Mouse (Mus musculus): ENCODE results near the gene Cdh12.
"Not testable (repeated sequence)": the region's sequence is repeated elsewhere in the genome, so short reads cannot be mapped to it uniquely, and the experiment has no call there.

The Cdh12 gene
- long read RNA-seq, experiment 1, partial matches to known transcripts, result 0 of 1 reads
- long read RNA-seq, experiment 1, other reads (novel, unspliced or antisense), result 1 of 1 reads
- long read RNA-seq, experiment 2, result 0 reads

- intact Hi-C loops (cut with DNase I), result no loop called here
These were observed at the start of gene Cdh12 for GRCm38 (mm10) chr15:20448861-20449663. Cdh12 (plus strand) TSS chr15:20449265.

- intact Hi-C loops (cut with DNase I), result no loop called here
These were observed 45.5 kb upstream of the Cdh12 start for GRCm38 (mm10) chr15:20403596-20403995.

GRCm38 (mm10) chr15:20413397-20413796 lies 35.7 kb upstream of the Cdh12 start:
- intact Hi-C loops (cut with DNase I), result no loop called here

- intact Hi-C loops (cut with DNase I), result no loop called here
These were observed 12.7 kb upstream of the Cdh12 start for GRCm38 (mm10) chr15:20436356-20436755.

- intact Hi-C loops (cut with DNase I), result no loop called here
These were observed 1.5 kb downstream of the Cdh12 start for GRCm38 (mm10) chr15:20450558-20450957.

GRCm38 (mm10) chr15:20458508-20458907 lies 9.4 kb downstream of the Cdh12 start:
- intact Hi-C loops (cut with DNase I), result no loop called here

- intact Hi-C loops (cut with DNase I), result no loop called here
These were observed 13.4 kb downstream of the Cdh12 start for GRCm38 (mm10) chr15:20462500-20462899.

GRCm38 (mm10) chr15:20463601-20464000 lies 14.5 kb downstream of the Cdh12 start:
- intact Hi-C loops (cut with DNase I), result no loop called here

GRCm38 (mm10) chr15:20550979-20551378 lies 101.9 kb downstream of the Cdh12 start:
- intact Hi-C loops (cut with DNase I), result no loop called here

- intact Hi-C loops (cut with DNase I), result no loop called here
These were observed 121.9 kb downstream of the Cdh12 start for GRCm38 (mm10) chr15:20571012-20571411.

- intact Hi-C loops (cut with DNase I), result no loop called here
These were observed 133.6 kb downstream of the Cdh12 start for GRCm38 (mm10) chr15:20582567-20583075.

- intact Hi-C loops (cut with DNase I), result no loop called here
These were observed 142.5 kb downstream of the Cdh12 start for GRCm38 (mm10) chr15:20591599-20591998.

GRCm38 (mm10) chr15:20605751-20606150 lies 156.7 kb downstream of the Cdh12 start:
- intact Hi-C loops (cut with DNase I), result not testable (repeated sequence)

GRCm38 (mm10) chr15:20634593-20634992 lies 185.5 kb downstream of the Cdh12 start:
- intact Hi-C loops (cut with DNase I), result no loop called here

- intact Hi-C loops (cut with DNase I), result no loop called here
These were observed 190.1 kb downstream of the Cdh12 start for GRCm38 (mm10) chr15:20639155-20639554.

GRCm38 (mm10) chr15:20642905-20643414 lies 193.9 kb downstream of the Cdh12 start:
- intact Hi-C loops (cut with DNase I), result no loop called here

GRCm38 (mm10) chr15:20660221-20660620 lies 211.2 kb downstream of the Cdh12 start:
- intact Hi-C loops (cut with DNase I), result no loop called here

- intact Hi-C loops (cut with DNase I), result no loop called here
These were observed 217.6 kb downstream of the Cdh12 start, which contains the start of gene Acot10 for GRCm38 (mm10) chr15:20666650-20667049. Acot10 (minus strand) TSS chr15:20666750.

- intact Hi-C loops (cut with DNase I), result no loop called here
These were observed 218.3 kb downstream of the Cdh12 start for GRCm38 (mm10) chr15:20667350-20667749.

GRCm38 (mm10) chr15:20667989-20668388 lies 218.9 kb downstream of the Cdh12 start:
- intact Hi-C loops (cut with DNase I), result no loop called here

- intact Hi-C loops (cut with DNase I), result not testable (repeated sequence)
These were observed 220.4 kb downstream of the Cdh12 start for GRCm38 (mm10) chr15:20669507-20669906.

GRCm38 (mm10) chr15:20682719-20683118 lies 233.7 kb downstream of the Cdh12 start:
- intact Hi-C loops (cut with DNase I), result no loop called here

Measured in adrenal gland (tissue).